Mouse (Mus musculus) stomach, embryonic 14.5 days (tissue): ENCODE data around the gene Mocs2. TPM values are rescaled to one million over a fixed set of nuclear protein-coding genes. Genes with fewer than 3 reads are reported as not detected.

Experiments
- ATAC-seq: fragments of 200-750 bp; cut with Nextera tagmentation; 2 replicates; pipeline ENCODE4 v1.8.0; 2017; ENCODE audit warnings: low read depth, moderate TSS enrichment; ENCODE audit not compliant: insufficient number of reproducible peaks, insufficient read depth, low FRiP score
- H3K27ac ChIP-seq: fragments of 300-500 bp; sonication (generic); 2 replicates; pipeline ENCODE4 v1.5.1; 2014; ENCODE audit warnings: mild to moderate bottlenecking, low read length, moderate library complexity, mixed read lengths
- H3K27me3 ChIP-seq: fragments of 300-500 bp; sonication (generic); 2 replicates; pipeline ENCODE4 v1.6.1; 2014; ENCODE audit warnings: low read length, control low read depth, mixed read lengths; ENCODE audit not compliant: control insufficient read depth, insufficient read depth
- H3K36me3 ChIP-seq: fragments of 300-500 bp; sonication (generic); 2 replicates; pipeline ENCODE4 v1.6.1; 2014; ENCODE audit warnings: mild to moderate bottlenecking, control low read depth, low read length, moderate library complexity, mixed read lengths; ENCODE audit not compliant: control insufficient read depth, insufficient read depth
- H3K4me1 ChIP-seq: fragments of 300-500 bp; sonication (generic); 2 replicates; pipeline ENCODE4 v1.6.1; 2014; ENCODE audit warnings: low read length, control low read depth, mixed read lengths; ENCODE audit not compliant: control insufficient read depth, insufficient read depth
- H3K4me2 ChIP-seq: fragments of 300-500 bp; sonication (generic); replicated peaks from 2 replicates; pipeline ENCODE4 v1.6.1; 2014; ENCODE audit warnings: low read depth, low read length, control low read depth
- H3K4me3 ChIP-seq: fragments of 300-500 bp; sonication (generic); 2 replicates; pipeline ENCODE4 v1.5.1; 2014; ENCODE audit warnings: low read depth, low read length, control low read depth
- H3K9ac ChIP-seq: fragments of 300-500 bp; sonication (generic); replicated peaks from 2 replicates; pipeline ENCODE4 v1.6.1; 2014; ENCODE audit warnings: low read depth, mild to moderate bottlenecking, control low read depth, low read length, moderate library complexity, mixed read lengths
- H3K9me3 ChIP-seq: fragments of 300-500 bp; sonication (generic); 2 replicates; pipeline ENCODE4 v1.6.1; 2016; ENCODE audit warnings: low read depth, low read length, control low read depth; ENCODE audit not compliant: control insufficient read depth
- WGBS: fragments of 180-500 bp; shearing (Covaris S2); extraction: QIAGEN DNeasy Blood & Tissue Kit; methylation state at CpG from one replicate; pipeline ENCODE4 v1.1.7; 2014; 5-methylcytosine and 5-hydroxymethylcytosine counted together
- polyA plus RNA-seq: library from polyadenylated mRNA; unstranded; fragments of >200 nt; fragmentation: Nextera tagmentation; extraction: Ambion mirVana; gene quantifications from 2 replicates; pipeline ENCODE4 v1.2.1, GENCODE M21; 2014

Gene Mocs2
- polyA plus RNA-seq: 97.0 and 101 TPM in 2 replicates

DNA sequence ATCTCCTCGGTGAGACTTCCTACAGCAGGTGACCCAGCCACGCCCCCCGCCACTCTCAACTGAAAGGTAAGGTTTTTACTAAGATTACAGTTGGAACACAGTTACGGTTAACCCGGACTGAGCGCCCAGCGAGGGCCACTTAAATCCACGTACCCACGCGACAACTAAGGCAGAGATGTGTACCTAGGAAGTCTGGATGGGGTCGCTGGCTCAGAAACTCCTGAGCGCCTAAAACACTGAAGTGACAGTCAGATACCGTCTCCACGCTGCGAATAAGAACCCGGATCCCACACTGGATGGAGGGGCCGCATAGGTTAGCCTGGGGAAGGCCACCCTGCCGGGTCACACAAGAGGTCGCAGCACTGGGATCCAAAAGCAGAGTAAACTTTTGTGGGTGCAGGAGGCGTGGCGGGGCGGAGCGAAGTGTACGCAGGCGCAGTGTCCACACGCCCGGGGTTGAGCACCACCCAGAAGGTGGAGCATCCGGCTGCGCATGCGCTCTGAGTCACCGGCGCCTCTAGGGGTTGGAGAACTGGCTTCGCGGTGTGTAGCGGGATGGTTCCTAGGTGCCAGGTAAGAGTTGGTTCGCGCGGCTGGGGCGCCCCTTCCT lies at the start of gene Mocs2:
Gene Mocs2 (plus strand): TSS at position 486 of the 610 bp plus-strand sequence.
- Histone ChIP-seq H3K36me3 (no peaks in the 10 kb centered on the region; the same call in 1 of the 2 replicates), H3K9me3 (no peaks in the 10 kb centered on the region), H3K4me1 (peaks cover 7% of the 10 kb centered on the region; the same call in 1 of the 2 replicates), H3K4me2 (peak within 1 kb of the TSS; percentile 76), H3K9ac (peak within 1 kb of the TSS; percentile 36), H3K27me3 (no peaks in the 10 kb centered on the region), H3K27ac (no peak within 1 kb of the TSS), H3K4me3 (peak within 1 kb of the TSS; percentile 68)
- WGBS: under 1% methylated on average over 39 of the region's 39 CpGs
- peak; percentile 97 for ATAC-seq

DNA sequence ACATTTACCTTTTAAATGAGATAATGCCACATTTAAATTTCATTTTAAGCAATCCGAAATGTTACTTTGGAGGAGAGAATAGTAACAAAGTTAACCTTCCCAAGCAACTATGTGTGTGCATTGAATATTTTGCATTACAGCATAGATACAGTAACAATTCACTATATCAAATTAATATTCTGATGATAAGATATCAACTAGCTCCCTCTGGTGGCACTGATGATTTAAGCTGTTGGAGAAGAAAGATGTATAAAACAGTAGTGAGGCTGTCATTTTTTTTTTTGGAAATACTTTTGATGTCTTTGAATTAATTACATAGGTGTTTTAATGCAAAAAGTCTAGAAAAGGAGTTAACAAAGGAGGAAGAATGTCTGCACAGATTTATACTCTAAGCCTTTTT lies 26.5 kb upstream of the Mocs2 start:
- no peaks in the 10 kb centered on the region for H3K27me3 ChIP-seq
- no peak for ATAC-seq
- 81% methylated on average over 1 of the region's 1 CpGs for WGBS
- H3K4me2 ChIP-seq: no peak overlapping the region
- no peaks in the 10 kb centered on the region for H3K9me3 ChIP-seq
- no peaks in the 10 kb centered on the region for H3K36me3 ChIP-seq
- H3K9ac ChIP-seq: no peak overlapping the region
- H3K4me1 ChIP-seq: no peaks in the 10 kb centered on the region
- H3K27ac ChIP-seq: no peak overlapping the region
- no peak overlapping the region for H3K4me3 ChIP-seq

GRCm38 (mm10) chr13:114793250-114794030 lies 24.6 kb upstream of the Mocs2 start:
- ATAC-seq: no peak
- 46% methylated on average over 6 of the region's 6 CpGs for WGBS
- H3K9me3 ChIP-seq: no peaks in the 10 kb centered on the region
- no peak overlapping the region for H3K9ac ChIP-seq
- no peak overlapping the region for H3K4me2 ChIP-seq
- H3K27ac ChIP-seq: no peak overlapping the region
- no peaks in the 10 kb centered on the region for H3K27me3 ChIP-seq
- no peaks in the 10 kb centered on the region for H3K36me3 ChIP-seq
- no peak overlapping the region for H3K4me3 ChIP-seq
- H3K4me1 ChIP-seq: no peaks in the 10 kb centered on the region

- Histone ChIP-seq H3K4me3 (no peak overlapping the region), H3K9ac (no peak overlapping the region), H3K9me3 (no peaks in the 10 kb centered on the region), H3K27me3 (no peaks in the 10 kb centered on the region), H3K36me3 (no peaks in the 10 kb centered on the region), H3K4me2 (no peak overlapping the region), H3K27ac (no peak overlapping the region), H3K4me1 (no peaks in the 10 kb centered on the region)
- ATAC-seq: no peak
- 86% methylated on average over 3 of the region's 3 CpGs for WGBS
These were observed 16.2 kb upstream of the Mocs2 start for GRCm38 (mm10) chr13:114801857-114802256.

GRCm38 (mm10) chr13:114802971-114803370 lies 15.1 kb upstream of the Mocs2 start:
- Histone ChIP-seq H3K36me3 (no peaks in the 10 kb centered on the region), H3K4me2 (no peak overlapping the region), H3K27ac (no peak overlapping the region), H3K4me1 (no peaks in the 10 kb centered on the region), H3K27me3 (no peaks in the 10 kb centered on the region), H3K9me3 (no peaks in the 10 kb centered on the region), H3K9ac (no peak overlapping the region), H3K4me3 (no peak overlapping the region)
- 87% methylated on average over 2 of the region's 2 CpGs for WGBS
- no peak for ATAC-seq

DNA sequence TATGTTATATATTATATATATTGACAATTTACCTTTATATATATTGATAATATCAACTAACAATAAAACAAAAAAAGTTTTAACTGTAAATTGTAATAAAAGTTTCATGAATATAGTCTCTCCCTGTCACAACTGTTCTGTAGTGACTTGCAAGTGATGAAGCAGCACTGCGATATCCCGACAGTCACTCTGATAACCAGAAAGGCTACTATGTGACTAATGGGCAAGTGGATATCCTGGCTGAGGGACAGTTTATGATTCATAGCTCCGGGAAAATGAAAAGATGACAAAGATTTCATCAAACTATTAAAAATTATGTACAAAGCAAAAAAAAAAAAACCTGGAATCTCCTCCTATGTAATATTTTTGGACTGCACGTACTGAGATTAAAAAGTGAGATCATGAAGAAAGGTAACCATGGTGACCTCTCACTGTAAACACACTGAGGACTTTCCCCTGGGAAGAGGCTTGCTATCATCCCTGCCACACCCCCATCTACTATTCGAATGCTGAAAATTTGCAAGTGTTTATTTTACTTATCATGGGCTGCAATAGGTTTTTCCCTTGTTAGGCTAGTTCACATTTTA lies 8.3 kb upstream of the Mocs2 start:
- Histone ChIP-seq H3K4me2 (no peak overlapping the region), H3K27ac (no peak overlapping the region), H3K4me3 (no peak overlapping the region), H3K4me1 (no peaks in the 10 kb centered on the region), H3K27me3 (no peaks in the 10 kb centered on the region), H3K36me3 (no peaks in the 10 kb centered on the region), H3K9ac (no peak overlapping the region), H3K9me3 (no peaks in the 10 kb centered on the region)
- 57% methylated on average over 5 of the region's 5 CpGs for WGBS
- ATAC-seq: no peak

DNA sequence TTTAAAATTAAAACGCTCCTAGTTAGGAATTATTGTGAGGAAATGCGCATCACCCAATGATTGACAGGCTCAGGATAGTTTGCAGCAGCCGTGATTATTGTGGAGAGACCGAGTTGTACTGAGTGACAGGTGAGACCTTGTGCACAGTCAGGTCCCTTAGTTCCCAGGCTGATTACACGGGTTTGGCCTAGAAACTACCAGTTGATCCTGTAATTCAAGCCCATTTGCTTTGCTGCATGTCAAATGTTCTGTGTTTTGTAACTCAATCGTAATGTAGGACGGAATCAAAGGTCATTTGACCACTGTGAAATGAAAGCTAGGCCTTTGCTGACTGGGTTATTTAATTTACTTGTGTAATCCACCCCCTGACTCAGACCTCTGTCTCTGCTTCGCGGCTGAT lies 477 bp downstream of the Mocs2 start:
- H3K4me3 ChIP-seq: peak overlapping the region; percentile 68
- peak; percentile 70; the same call in 1 of the 2 replicates for ATAC-seq
- WGBS: 21% methylated on average over 9 of the region's 9 CpGs
- H3K4me2 ChIP-seq: peak overlapping the region; percentile 76
- H3K9ac ChIP-seq: peak overlapping the region; percentile 36
- no peaks in the 10 kb centered on the region; the same call in 1 of the 2 replicates for H3K36me3 ChIP-seq
- no peak overlapping the region for H3K27ac ChIP-seq
- H3K4me1 ChIP-seq: peaks cover 7% of the 10 kb centered on the region; the same call in 1 of the 2 replicates
- H3K27me3 ChIP-seq: no peaks in the 10 kb centered on the region
- no peaks in the 10 kb centered on the region for H3K9me3 ChIP-seq

GRCm38 (mm10) chr13:114822871-114823270 lies 4.8 kb downstream of the Mocs2 start:
- Histone ChIP-seq H3K4me2 (no peak overlapping the region), H3K27ac (no peak overlapping the region), H3K4me1 (peaks cover 7% of the 10 kb centered on the region; the same call in 1 of the 2 replicates), H3K9ac (no peak overlapping the region), H3K4me3 (no peak overlapping the region), H3K36me3 (peaks cover 16% of the 10 kb centered on the region), H3K9me3 (no peaks in the 10 kb centered on the region), H3K27me3 (no peaks in the 10 kb centered on the region)
- 81% methylated on average over 2 of the region's 2 CpGs for WGBS
- no peak for ATAC-seq
